In the genomic region with DNA sequence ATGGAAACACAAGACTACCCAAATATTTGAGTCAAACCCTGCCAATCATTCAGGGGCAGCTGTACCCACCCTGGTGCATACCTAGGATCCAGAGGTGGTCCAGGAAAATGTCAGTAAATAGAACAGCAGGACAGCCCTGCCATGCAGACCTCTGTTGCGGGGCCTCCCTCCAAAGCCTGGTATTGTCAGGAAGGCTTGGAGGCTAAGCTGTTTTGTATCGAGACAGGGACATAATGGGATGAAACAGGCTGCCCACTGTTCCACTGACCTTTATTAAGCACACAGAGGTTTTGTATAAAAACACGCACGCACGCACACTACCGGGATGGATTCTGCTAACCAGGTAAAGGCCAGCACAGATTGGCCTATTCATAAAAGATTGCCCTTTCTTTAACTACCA, we compare ENCODE assay signal across 16 mouse cellular contexts.
"Had no signal": no experiment of that assay in that cellular context is flagged by ENCODE, and none has a peak within 500 bp of the region (broad histone marks: within the 10 kb centered on the region; RNA-seq: fewer than 3 reads in every experiment).

No protein-coding gene starts in this region.

- H3K9ac ChIP-seq: liver, embryonic 14.5 days; lung, embryonic 14.5 days; neural tube, embryonic 12.5 days; stomach, embryonic 15.5 days had no signal

- H3K27ac ChIP-seq: liver, embryonic 14.5 days; macrophage; neural tube, embryonic 12.5 days; stomach, embryonic 15.5 days; stomach, postnatal 0 days had no signal

- H3K4me1 ChIP-seq: megakaryocyte, embryonic 14.5 days; neural tube, embryonic 12.5 days; stomach, embryonic 15.5 days had no signal

- H3K27me3 ChIP-seq: megakaryocyte, embryonic 14.5 days; neural tube, embryonic 12.5 days; stomach, embryonic 15.5 days had no signal

- ATAC-seq: midbrain, embryonic 16.5 days had no signal

- H3K4me3 ChIP-seq: megakaryocyte, embryonic 14.5 days; neural tube, embryonic 12.5 days; stomach, embryonic 15.5 days had no signal

- H3K4me2 ChIP-seq: lung, embryonic 14.5 days; neural tube, embryonic 12.5 days; stomach, embryonic 15.5 days had no signal

- DNase-seq: lung, adult 18-20 months; lung, embryonic 14.5 days; lung, postnatal 10 days; lung, postnatal 36 days; midbrain, embryonic 14.5 days; right cerebral cortex, postnatal 14 days; thymus, adult 2 months; thymus, postnatal 25 days; thymus, postnatal 4 days had no signal

- H3K36me3 ChIP-seq: neural tube, embryonic 12.5 days; stomach, embryonic 15.5 days had no signal

- H3K9me3 ChIP-seq: megakaryocyte, embryonic 14.5 days; neural tube, embryonic 12.5 days; stomach, embryonic 15.5 days had no signal
